Mouse (Mus musculus) ES-Bruce4 (cell line): ENCODE results near the gene Ttbk1. TPM values are rescaled to one million over a fixed set of nuclear protein-coding genes. Genes with fewer than 3 reads are reported as not detected.

Source experiments
- H3K27ac ChIP-seq: 2 replicates; pipeline ENCODE4 v1.5.1; 2012; ENCODE audit warnings: low read length, inconsistent platforms; ENCODE audit not compliant: insufficient read depth
- H3K27me3 ChIP-seq: 2 replicates; pipeline ENCODE4 v1.6.1; 2012; ENCODE audit warnings: mild to moderate bottlenecking, low read length, inconsistent platforms; ENCODE audit not compliant: control insufficient read depth, poor library complexity, insufficient read depth, severe bottlenecking
- H3K36me3 ChIP-seq: 2 replicates; pipeline ENCODE4 v1.6.1; 2012; ENCODE audit warnings: inconsistent platforms, mild to moderate bottlenecking, low read length, moderate library complexity; ENCODE audit not compliant: control insufficient read depth, poor library complexity, insufficient read depth, severe bottlenecking
- H3K4me1 ChIP-seq: one replicate; pipeline ENCODE4 v1.8.1; 2011; ENCODE audit warnings: low read length; ENCODE audit not compliant: control insufficient read depth, insufficient read depth
- H3K4me3 ChIP-seq: 2 replicates; pipeline ENCODE4 v1.5.1; 2011; ENCODE audit warnings: low read depth, mild to moderate bottlenecking, low read length
- H3K9ac ChIP-seq: 2 replicates; pipeline ENCODE4 v1.6.1; 2012; ENCODE audit warnings: low read depth, mild to moderate bottlenecking, inconsistent platforms; ENCODE audit not compliant: poor library complexity, severe bottlenecking
- H3K9me3 ChIP-seq: replicated peaks from 2 replicates; pipeline ENCODE4 v1.6.1; 2012; ENCODE audit warnings: mild to moderate bottlenecking, low read length, inconsistent platforms; ENCODE audit not compliant: control insufficient read depth, poor library complexity, insufficient read depth, severe bottlenecking
- CTCF ChIP-seq: IDR thresholded peaks from one replicate; pipeline ENCODE4 v1.8.1; 2011; ENCODE audit warnings: low read depth, low read length
- EP300 ChIP-seq: IDR thresholded peaks from 2 replicates; pipeline ENCODE4 v1.6.1; 2011; ENCODE audit warnings: low read depth, low read length; ENCODE audit not compliant: insufficient read depth
- POLR2A ChIP-seq: IDR thresholded peaks from one replicate; pipeline ENCODE4 v1.8.1; 2011; ENCODE audit warnings: low read length; ENCODE audit not compliant: insufficient read depth
- polyA plus RNA-seq: library from polyadenylated mRNA; stranded (reverse); fragments of >200 nt; gene quantifications from 2 replicates; pipeline ENCODE4 v1.2.4, GENCODE M21; 2011; ENCODE audit warnings: low read depth; ENCODE audit not compliant: missing spikeins, insufficient read depth, insufficient read length

Gene Ttbk1
- polyA plus RNA-seq, 1 experiment: 0.90 TPM

- H3K27ac ChIP-seq: no peak overlapping the region
- no peaks in the 10 kb centered on the region for H3K27me3 ChIP-seq
- no peak overlapping the region for H3K9ac ChIP-seq
- H3K9me3 ChIP-seq: no peaks in the 10 kb centered on the region
- TF ChIP-seq CTCF (peak; percentile 60), EP300 (no peak)
- H3K4me1 ChIP-seq: peaks cover 2% of the 10 kb centered on the region
- no peak overlapping the region for H3K4me3 ChIP-seq
- H3K36me3 ChIP-seq: no peaks in the 10 kb centered on the region
These were observed 67.8 kb downstream of the Ttbk1 start for GRCm38 (mm10) chr17:46419717-46420116.

- H3K36me3 ChIP-seq: no peaks in the 10 kb centered on the region
- no peak for TF ChIP-seq POLR2A
- no peak for TF ChIP-seq CTCF
- TF ChIP-seq EP300: no peak
- H3K4me3 ChIP-seq: no peak overlapping the region
- H3K9ac ChIP-seq: no peak overlapping the region
- no peaks in the 10 kb centered on the region for H3K27me3 ChIP-seq
- no peak overlapping the region for H3K27ac ChIP-seq
- H3K4me1 ChIP-seq: peaks cover 2% of the 10 kb centered on the region
- no peaks in the 10 kb centered on the region for H3K9me3 ChIP-seq
These were observed 68.8 kb downstream of the Ttbk1 start for GRCm38 (mm10) chr17:46418628-46419027.

GRCm38 (mm10) chr17:46408478-46408877, 79.0 kb downstream of the Ttbk1 start:
- Histone ChIP-seq H3K27ac (no peak overlapping the region), H3K4me3 (no peak overlapping the region), H3K27me3 (no peaks in the 10 kb centered on the region), H3K9me3 (no peaks in the 10 kb centered on the region), H3K9ac (no peak overlapping the region), H3K36me3 (peaks cover 25% of the 10 kb centered on the region), H3K4me1 (no peaks in the 10 kb centered on the region)
- TF ChIP-seq CTCF: no peak
- no peak for TF ChIP-seq EP300
- no peak for TF ChIP-seq POLR2A

- no peaks in the 10 kb centered on the region for H3K9me3 ChIP-seq
- no peak for TF ChIP-seq POLR2A
- TF ChIP-seq EP300: no peak
- H3K4me3 ChIP-seq: no peak overlapping the region
- peaks cover 14% of the 10 kb centered on the region for H3K36me3 ChIP-seq
- no peak overlapping the region for H3K27ac ChIP-seq
- no peak overlapping the region for H3K9ac ChIP-seq
- H3K4me1 ChIP-seq: no peaks in the 10 kb centered on the region
- no peaks in the 10 kb centered on the region for H3K27me3 ChIP-seq
These were observed 92.8 kb downstream of the Ttbk1 start for GRCm38 (mm10) chr17:46394631-46395030.

GRCm38 (mm10) chr17:46393012-46393411, 94.5 kb downstream of the Ttbk1 start:
- H3K9ac ChIP-seq: no peak overlapping the region
- no peak for TF ChIP-seq POLR2A
- TF ChIP-seq CTCF: peak; percentile 44
- TF ChIP-seq EP300: no peak
- peaks cover 10% of the 10 kb centered on the region for H3K36me3 ChIP-seq
- no peaks in the 10 kb centered on the region for H3K4me1 ChIP-seq
- no peaks in the 10 kb centered on the region for H3K9me3 ChIP-seq
- no peak overlapping the region for H3K27ac ChIP-seq
- no peaks in the 10 kb centered on the region for H3K27me3 ChIP-seq
- H3K4me3 ChIP-seq: no peak overlapping the region

Other genes with a start within 250 kb of the Ttbk1 start
- gene Polr1c, start 239.6 kb downstream of the Ttbk1 start, polyA plus RNA-seq: 106 and 133 TPM in 2 replicates
- gene Yipf3, start 239.6 kb downstream of the Ttbk1 start, polyA plus RNA-seq: 57.0 and 64.0 TPM in 2 replicates
- gene Lrrc73, start 234.1 kb downstream of the Ttbk1 start, polyA plus RNA-seq: 0.57 and 0.68 TPM in 2 replicates
- gene Tjap1, start 204.6 kb downstream of the Ttbk1 start, polyA plus RNA-seq: 71.5 and 75.2 TPM in 2 replicates
- 0.91 and 1.3 TPM in 2 replicates for gene Dlk2, start 190.3 kb downstream of the Ttbk1 start, polyA plus RNA-seq
- gene Abcc10, start 159.3 kb downstream of the Ttbk1 start, polyA plus RNA-seq: 3.9 and 4.4 TPM in 2 replicates
- 55.0 and 62.7 TPM in 2 replicates for gene Zfp318, start 103.9 kb downstream of the Ttbk1 start, polyA plus RNA-seq
- gene Crip3, start 58.7 kb downstream of the Ttbk1 start, polyA plus RNA-seq: 1.3 TPM in 1 of 2 replicates, not detected in the other
- gene Slc22a7, start 49.2 kb downstream of the Ttbk1 start, polyA plus RNA-seq: 6.0 and 6.1 TPM in 2 replicates
- 21.8 and 24.1 TPM in 2 replicates for gene Dnph1, start 9.0 kb upstream of the Ttbk1 start, polyA plus RNA-seq
- gene Cul9, start 58.7 kb upstream of the Ttbk1 start, polyA plus RNA-seq: 4.4 and 6.2 TPM in 2 replicates
- 40.5 and 42.0 TPM in 2 replicates for gene Srf, start 68.5 kb upstream of the Ttbk1 start, polyA plus RNA-seq
- 110 and 113 TPM in 2 replicates for gene Ptk7, start 141.8 kb upstream of the Ttbk1 start, polyA plus RNA-seq
- 10.1 TPM in 2 replicates for gene Klc4, start 158.3 kb upstream of the Ttbk1 start, polyA plus RNA-seq
- 65.8 and 70.9 TPM in 2 replicates for gene Mrpl2, start 158.6 kb upstream of the Ttbk1 start, polyA plus RNA-seq
- 67.1 and 74.8 TPM in 2 replicates for gene Cul7, start 162.7 kb upstream of the Ttbk1 start, polyA plus RNA-seq
- 48.5 and 60.2 TPM in 2 replicates for gene Rrp36, start 186.7 kb upstream of the Ttbk1 start, polyA plus RNA-seq
- gene Mea1, start 191.1 kb upstream of the Ttbk1 start, polyA plus RNA-seq: 142 and 147 TPM in 2 replicates
- gene Klhdc3, start 193.2 kb upstream of the Ttbk1 start, polyA plus RNA-seq: 90.3 and 97.7 TPM in 2 replicates
- 97.3 and 99.4 TPM in 2 replicates for gene Ppp2r5d, start 217.4 kb upstream of the Ttbk1 start, polyA plus RNA-seq
- 13.0 and 13.4 TPM in 2 replicates for gene Pex6, start 223.8 kb upstream of the Ttbk1 start, polyA plus RNA-seq
- 3.9 and 4.1 TPM in 2 replicates for gene Gnmt, start 241.5 kb upstream of the Ttbk1 start, polyA plus RNA-seq